Mouse (Mus musculus) cerebellum, adult 9-11 months (tissue): ENCODE results near the gene Abhd5.
A peak's percentile ranks its signal among the peaks of the same experiment; 100 is the strongest.

ENCODE experiments used
- DNase-seq: peaks from one replicate; pipeline ENCODE4 v3.0.0; 2022

Gene Abhd5

DNA sequence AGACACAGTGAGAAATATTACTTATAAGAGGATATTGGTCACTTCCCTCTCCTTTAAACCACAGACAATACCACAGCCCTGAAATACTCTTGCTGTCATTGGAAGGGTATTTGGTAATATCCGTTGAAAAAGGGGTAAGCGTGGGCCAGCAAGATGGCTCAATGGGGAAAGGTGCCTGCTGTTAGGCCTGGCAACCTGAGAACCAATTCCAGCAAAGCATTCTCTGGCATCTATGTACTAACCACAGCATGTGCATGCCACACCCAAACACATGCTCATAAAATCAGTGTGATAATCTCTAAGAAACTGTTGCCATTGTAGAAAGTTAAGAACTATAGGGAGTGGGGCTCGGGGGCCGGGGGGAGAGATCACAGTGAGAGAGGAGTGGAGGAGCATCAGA, 2.1 kb upstream of the Abhd5 start:
- DNase-seq = no peak

DNA sequence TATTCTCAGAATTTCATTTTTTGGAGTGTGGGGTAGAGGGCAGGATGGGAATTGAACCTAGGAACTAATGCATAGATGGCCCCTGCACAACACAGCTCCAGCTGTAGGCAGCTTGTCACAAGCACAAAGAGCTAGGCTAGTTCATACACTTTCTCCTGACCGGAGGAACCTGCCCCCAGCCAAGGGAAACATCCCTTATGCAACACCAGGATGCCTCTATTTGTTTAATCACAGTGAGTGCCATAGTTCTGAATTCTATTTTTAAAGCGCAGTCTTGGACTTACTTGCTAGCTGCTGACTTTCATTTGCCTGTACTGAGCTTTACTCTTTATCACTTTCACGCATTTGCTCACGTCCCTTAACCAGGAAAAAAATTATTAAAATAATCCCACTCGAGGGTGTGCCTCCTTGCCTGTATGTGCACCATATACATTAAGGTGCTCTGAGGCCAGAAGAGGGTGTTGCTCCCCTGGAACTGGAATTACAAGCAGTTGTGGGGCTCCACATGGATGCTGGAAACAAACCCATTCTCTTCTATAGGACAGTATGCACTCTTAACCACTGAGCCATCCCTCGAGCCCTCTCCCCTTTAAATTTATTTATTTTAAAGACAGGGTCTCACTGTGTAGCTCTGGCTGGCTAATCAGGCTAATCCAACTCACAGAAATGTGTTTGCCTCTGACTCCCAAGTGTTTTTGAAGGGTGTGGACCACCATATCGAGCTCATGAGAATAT, 845 bp upstream of the Abhd5 start:
- DNase-seq = no peak

DNA sequence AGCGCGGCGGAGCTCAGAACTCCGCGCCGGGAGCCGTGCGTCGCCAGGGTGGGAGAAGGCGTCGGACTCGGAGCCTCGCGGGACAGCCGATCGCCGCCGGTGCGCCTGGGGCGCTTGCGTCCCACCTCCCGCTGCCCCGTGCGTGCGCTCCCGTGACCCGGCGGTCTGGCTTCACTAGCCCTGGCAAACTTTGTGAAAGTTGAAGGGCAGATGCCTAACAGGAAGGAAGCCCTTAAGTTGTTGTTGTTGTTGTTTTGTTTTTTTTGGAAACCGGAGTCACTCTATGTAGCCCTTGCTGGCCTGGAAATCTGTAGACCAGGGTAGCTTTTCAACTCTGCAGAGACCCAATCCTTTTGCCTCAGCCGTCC, 601 bp downstream of the Abhd5 start:
- DNase-seq = no peak

DNA sequence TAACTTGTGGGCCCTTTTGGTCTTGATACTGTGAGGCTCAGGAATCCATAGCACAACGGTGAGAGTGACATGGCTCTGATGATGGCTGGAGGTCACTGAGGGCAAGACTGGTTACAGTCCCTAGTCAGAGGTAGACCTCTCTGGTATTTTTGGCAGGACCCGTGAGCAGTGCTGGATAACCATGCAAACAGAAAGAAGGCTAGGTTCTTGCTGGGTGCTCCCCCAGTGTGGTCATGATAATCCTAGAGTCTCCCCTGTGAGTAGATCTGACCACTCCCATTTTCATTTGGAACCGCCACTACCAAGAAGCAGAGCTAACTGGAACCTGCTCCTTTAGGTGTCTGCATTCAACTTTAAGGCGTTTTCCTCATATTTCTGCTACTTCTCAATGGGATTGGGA, 1.5 kb downstream of the Abhd5 start:
- no peak for DNase-seq

DNA sequence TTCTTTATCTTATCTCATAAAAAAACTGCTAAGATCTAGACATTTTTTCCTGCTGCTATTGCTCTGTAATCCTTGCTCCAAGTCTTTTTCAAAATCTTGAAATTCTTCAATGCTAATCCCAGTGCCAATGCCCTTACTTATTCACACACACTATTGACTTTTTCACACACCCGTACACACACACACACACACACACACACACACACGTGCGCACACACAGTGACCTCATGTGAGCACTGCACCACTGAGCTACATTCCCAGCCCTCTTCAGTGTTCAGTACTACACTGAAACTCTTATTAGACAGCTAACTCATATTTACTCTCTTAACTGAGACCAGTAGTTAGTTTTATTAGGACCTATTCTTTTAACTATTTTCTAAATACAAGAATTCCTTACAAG, 2.8 kb downstream of the Abhd5 start:
- DNase-seq = no peak

DNA sequence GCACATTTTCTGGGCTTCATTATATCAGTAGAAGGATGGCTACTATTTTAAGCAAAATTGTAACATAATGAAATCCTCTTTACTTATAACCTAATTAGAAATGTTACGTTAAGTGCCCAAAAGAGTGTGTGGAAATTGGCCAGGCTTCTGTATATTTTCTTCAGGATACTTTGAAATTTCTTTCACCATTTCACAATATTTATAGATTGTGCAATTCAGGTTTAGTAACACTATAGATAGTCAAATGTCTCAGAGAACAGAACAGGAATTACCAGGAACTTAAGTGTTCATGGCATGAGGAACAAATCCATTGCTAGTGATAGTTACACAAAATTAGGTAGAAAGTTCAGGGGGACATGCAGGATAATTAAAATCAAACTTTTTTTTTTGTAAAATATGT, 5.7 kb downstream of the Abhd5 start:
- no peak for DNase-seq

DNA sequence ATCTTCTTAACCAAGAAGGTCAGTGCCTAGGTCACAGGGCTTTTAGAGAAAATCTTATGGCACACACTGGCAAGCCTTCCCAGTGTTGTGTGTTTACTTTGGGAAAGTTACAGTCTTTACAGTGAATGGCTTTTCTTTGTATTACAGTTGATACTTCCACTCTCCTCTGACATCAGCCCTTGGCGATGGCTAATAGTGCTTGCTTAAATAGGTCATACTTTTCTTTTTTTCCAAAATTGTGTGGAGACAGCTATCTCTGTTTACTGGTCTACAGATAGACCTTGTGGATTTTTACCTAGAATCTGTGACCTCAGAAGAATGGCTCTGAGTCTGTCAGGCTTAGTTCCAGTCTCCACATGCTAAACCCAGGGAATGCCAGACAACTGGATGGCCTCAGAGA, 6.2 kb downstream of the Abhd5 start:
- no peak for DNase-seq

DNA sequence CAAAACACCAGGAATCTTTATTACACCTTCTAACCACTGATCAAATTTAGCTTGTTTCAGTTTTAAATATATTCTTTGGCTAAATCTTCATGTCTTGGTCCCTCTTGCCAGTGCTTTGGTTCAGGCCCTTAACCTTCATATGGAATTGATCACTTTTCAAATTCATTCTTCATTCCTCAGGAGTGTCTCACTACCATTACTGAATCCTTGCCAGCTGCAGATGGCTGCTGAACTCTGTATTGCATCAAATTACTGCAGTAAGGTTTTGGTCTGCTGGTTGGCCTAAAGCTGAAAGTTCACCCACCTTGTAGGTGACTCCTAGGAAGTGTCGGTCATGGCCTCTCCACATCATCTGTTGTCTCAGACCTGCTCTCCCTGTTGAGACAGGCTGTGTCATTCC, 12.8 kb downstream of the Abhd5 start:
- DNase-seq = no peak

DNA sequence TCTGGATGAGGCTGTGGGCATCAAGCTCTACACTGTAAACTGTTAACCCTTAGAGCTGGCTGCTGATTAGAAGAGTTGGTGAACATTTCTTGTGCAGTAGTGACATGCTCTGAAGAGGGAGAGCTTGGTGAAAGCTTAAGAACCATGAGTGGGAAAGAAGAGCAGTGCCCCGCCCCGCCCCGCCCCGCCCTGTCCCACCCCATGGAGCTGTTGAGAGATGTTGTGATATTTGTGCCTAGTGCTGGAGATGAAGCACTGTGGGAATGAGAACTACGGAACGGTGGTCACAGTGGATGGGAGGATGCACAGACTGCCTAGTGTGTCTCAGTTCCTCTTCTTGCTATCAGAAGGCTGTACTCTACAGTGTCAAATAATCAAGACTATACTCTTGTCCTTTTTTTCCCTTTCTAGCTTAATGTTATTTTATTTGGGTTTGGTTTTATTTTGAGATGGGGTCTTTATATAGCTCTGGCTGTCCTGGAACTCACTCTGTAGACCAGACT, 18.9 kb downstream of the Abhd5 start:
- no peak for DNase-seq

DNA sequence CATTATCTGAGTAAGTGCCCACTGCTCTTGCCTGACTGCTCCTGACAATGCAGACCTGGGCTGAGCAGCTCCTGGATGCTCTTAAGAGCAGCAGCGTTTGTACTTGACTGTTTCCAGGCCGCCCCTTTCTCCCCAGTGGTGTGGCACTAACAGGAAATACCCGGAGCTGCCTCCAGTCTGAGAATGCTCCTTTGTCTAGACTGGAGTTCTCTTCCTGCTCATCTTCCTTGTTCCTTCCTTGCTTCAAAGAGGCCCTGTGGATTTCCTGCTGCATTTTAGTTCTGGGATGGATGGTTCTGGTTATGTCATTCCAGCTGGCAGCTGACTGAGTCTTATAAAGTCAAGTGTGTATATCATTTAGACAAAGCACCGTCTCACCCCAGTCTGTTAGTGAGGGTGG, 21.1 kb downstream of the Abhd5 start:
- no peak for DNase-seq

DNA sequence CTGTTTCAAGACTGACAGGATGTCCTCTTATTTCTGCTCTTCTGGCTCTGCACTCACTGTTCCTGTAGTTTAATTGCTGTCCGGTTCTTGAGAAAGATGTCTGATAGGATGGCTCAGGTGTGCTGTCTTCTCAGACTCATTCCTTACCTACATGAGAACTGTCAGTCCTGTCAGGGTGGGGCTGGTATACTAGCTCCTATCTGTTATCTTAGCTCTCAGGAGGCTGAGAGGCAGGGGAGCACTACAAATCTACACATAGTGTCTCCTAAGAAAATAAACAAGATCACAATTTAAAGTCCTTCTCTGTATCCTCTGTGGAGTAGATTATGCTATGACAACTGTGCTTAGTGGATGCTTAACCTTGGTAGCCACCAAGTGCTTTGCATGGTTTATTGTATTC, 21.6 kb downstream of the Abhd5 start:
- DNase-seq = no peak

DNA sequence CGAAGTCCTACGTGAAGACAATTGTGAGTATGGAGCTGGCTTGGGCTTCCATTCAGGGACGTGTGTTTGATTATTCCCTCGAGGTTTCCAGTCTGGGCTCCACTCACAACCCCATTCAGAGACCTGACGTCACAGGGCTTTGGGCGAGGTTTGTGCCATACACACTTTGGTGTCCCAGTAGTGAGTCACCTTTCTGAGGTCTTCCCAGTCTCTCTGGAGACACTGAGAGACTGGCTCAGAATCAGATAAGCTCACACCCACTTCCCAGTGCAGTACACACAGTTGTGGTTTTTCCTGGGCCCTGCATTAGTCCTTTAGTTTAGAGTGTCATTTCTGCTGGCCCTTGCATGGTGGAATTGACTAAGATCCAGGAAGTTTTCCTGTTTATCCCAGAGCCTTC, 27.6 kb downstream of the Abhd5 start:
- no peak for DNase-seq

DNA sequence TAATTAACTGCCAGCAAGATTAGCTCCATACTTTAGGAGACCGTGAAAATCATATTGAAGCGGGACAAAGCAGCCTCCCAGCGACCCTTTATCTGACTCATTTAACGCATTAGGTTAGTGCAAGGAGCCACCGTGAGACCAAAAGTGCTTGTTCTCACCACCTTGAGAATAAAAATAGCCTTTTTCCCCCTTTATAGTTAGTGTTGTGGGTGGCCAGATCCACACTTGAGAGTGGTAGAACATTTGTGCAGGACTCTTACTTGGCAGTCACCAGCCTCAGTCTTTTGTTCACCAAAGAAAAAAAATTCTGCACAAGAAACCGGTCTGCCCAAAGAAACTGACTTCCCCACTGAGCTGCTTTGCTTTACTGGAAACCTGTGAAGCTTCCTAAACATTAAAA, 29.6 kb downstream of the Abhd5 start:
- no peak for DNase-seq

DNA sequence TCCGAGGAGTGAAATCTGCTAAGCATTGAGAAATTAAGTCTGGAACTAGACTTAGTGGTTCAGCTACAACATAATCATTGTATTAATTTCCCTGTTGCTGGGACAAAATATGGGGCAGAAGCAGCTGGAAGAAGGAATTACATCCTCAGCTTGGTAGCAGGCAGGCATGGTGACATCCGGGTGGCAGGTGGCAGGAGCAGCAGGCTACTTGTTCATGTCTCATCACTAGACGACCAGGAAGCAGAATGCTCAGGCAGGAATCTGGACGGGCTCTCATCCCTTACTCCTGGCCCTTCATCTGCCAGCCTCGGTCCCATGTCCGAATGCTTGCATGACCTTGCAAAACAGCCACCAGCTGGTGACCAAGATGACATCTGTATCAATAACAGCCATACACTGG, 30.6 kb downstream of the Abhd5 start:
- DNase-seq = peak; percentile 69

DNA sequence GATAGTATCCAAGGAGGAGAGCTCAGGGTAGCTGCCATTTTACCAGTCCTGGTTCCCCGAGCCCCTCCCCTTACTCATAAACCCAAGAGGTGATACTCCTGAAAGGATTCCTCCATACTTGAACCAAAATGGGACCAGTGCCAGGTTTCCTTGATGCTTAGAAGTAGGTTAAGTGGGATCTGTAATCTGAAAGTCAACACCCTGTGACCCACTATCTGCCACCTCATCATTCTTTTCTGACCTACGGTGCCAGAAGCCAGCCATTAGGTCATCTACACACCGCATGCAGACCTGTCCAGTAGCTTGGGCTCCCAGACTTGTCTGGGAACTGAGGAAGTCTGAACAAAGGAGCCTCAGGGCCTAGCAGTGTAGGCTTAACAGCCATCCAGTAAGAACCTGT, 34.6 kb downstream of the Abhd5 start:
- no peak for DNase-seq

DNA sequence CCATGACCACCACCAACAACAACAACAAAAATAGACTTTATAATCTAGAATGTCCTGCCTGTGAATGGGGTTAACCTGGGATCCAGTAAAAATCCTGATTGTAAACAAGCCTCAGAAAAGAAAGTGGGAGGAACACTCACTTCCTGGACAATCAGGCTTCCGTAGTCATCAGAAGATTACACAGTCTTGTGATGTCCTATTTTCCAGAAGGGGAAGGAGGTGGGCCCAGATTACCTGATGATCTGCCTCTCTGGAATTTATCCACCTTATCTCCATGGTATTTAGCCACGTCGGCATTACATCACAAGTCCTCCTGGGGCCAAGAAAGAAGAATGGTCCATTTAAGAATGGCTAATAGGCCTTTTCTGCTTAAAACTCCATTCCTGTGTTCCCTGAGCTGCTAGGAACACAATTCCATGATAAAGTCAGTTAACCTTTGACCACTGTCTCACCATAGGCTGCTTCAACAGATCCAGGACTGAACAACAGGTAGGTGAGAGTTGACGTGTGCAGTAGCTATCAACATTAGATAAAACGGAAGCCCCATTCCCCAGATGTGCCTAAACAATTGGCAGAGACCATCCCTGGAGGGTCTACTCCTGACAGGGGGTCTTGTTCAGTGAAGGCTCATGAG, 38.0 kb downstream of the Abhd5 start:
- no peak for DNase-seq

DNA sequence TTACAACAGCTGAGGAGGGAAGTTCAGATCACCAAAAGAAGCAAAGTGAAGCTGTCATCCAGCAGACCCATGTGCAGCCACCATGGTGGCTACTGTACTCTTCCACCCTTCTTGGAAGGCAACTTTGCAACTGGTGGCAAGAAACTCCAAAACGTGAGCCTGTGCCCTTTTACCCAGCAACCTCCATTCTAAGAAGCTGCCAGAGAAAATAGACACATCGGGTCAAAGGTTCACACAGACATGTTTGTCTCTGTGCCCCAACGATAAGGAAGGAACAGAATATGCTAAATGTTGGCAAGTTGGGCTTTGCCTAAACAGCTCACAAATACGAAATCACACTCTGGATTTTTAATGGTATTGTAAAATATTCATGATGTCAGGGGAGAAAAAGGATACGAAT, 44.4 kb downstream of the Abhd5 start:
- DNase-seq = no peak

DNA sequence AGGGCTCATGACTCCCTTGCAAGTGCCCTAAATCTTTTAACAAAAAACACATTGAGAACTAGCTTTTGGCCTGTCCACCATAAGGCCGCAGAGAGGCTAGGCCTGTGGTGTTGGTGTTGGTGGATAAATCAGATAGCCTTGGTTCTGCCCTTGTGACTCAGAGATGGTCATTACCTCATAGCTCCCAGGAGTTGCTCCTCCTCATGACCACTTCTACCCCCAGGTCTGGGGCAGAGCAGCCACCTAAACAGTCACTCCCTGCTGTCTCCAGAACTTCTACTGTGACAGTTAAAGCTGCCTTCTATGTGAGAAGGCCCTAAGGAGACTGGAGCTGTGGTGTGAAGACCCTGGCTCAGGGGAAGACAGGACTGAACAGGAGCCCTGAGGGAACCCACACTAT, 45.7 kb downstream of the Abhd5 start:
- DNase-seq = no peak

DNA sequence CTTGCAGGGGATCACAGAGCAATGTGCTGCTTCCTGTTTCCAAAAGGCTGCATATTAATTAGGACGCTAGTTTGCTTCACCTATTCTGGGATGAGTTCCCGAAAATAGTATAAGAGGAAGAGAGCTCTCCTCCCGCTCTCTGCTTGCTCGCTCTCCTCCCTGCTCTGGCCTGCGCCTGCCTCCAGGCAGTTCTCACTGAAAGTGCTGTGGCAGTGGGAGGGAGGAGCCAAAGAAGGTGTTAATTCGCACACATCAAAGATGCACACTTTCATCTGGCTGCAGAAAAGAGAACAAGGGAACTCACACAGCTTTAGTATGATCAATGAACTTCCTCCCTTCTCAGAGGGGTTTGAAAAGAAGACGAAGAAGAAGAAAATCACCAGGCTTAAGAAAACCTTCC, 47.3 kb downstream of the Abhd5 start:
- DNase-seq = no peak

DNA sequence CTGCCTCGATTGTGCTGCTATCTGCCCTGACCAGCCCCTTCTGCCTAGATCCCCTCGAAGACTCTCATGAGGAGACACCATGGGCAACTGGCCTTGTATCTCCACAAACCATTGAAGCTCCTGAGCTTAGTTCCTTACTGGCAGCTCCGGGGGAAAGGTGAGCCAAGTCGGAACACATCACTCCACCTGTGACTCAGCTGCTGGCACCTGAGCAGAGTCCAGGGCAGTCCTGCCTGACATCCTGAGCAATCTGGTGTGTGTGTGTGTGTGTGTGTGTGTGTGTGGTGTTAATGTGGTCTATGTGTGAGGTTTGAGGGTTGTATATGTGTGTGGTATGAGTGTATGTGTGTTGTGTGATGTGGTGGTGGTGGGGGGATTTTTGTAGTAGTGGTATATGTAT, 49.8 kb downstream of the Abhd5 start:
- no peak for DNase-seq

DNA sequence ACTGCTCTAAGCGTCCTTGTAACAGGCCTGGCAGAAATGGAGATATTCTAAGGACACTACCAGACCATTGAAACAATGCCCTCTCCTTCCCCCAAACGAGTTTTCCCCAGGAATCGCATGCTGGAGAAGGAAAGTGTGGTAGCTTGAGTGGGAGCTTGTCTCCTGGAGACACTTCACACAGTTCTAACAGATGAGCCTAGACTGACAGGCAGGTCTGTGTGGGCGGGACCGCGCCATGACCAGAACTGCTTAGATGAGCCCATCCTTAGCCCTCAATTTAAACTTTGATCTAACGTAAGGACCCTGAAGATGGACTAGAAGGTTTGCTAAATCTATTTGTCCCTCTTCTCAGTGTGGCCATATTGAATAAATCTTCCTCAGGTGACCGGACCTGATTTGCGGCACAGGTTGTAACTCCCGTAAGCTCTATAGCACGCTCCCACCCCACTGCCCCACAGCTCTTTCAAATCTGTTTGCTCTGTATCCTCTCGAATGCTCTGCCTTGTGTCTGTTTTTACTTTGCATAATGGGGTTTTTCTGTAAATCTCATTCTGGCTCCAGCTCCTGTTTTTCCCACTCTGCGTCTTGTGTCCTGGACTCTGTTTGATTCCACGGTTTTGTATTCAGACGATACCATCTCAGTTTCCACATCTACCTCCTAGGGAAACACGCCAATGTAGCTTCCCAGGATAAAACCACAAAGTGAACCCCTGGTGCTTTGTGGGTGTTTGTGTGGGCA, 59.2 kb downstream of the Abhd5 start:
- DNase-seq = no peak

DNA sequence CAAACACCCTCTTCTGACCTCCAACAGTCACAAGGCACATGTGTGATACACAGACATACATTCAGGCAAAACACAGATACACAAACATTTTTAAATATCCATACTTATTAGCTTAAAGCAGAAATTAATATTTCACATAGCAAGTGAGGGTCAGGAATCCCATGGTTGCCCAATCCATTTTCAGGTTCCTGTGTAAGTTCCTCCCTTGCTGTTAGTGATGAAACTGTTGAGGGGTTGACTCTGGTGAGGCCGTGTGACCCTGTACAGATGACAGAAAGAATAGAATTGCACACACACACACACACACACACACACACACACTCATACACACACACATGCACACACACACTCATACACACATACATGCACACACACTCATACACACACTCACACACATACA, 63.2 kb downstream of the Abhd5 start:
- no peak for DNase-seq

DNA sequence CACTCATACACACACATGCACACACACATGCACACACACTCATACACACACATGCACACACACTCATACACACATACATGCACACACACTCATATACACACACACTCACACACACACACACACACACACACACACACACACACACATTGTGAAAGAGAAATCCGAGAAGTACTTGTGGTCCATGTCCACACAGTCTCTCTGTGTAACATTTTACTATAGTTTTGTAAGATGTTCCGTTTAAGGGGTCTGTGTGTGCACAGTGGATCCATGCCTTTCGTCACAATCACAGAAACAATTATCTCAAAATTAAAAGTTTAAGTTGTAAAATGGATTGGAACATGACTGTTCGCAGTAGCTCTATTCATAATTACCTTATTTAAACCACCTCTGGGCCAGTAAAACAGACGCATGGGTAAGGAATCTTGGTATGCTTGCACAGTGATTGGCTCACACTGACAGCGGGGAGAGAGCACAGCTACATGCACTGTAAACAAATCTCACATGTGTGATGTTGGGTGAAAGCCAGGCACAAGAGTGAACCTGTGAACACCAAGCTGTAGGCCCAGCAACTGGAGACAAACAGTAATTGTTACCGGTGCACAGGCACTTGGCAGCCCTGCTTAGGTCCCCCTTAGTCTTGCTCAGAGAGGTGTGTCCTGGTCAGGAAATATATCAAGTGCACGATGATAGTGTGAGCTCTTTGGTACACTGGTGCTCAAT, 63.8 kb downstream of the Abhd5 start:
- DNase-seq = no peak

DNA sequence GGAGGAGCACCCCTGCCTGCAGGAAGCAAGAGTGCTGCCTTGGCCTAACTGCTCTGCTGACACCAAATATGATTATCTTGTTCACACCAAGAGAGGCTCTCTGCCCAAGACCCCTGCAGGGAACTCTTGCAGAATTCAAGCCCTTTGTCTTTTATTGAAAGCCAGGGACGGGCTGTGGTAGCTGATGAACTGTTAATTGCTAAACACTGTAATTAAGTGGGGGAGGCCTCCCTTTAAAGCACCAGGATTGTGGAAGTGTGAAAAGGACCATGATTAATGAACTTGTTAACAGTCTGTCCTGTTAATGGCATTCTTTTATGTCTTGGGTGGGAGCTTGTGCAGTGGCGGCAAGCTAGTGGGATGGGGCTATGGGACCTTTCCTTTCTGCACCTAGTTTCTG, 65.2 kb downstream of the Abhd5 start:
- no peak for DNase-seq
